Mouse (Mus musculus) kidney, postnatal 0 days (tissue): ENCODE results near the gene Aass. TPM values are rescaled to one million over a fixed set of nuclear protein-coding genes. Genes with fewer than 3 reads are reported as not detected.
"Not testable (repeated sequence)": the region's sequence is repeated elsewhere in the genome, so short reads cannot be mapped to it uniquely, and the experiment has no call there.

Source experiments
- ATAC-seq: fragments of 200-750 bp; cut with Nextera tagmentation; replicated peaks from 2 replicates; pipeline ENCODE4 v1.8.0; 2017; ENCODE audit warnings: low read depth, moderate number of reproducible peaks, moderate TSS enrichment, moderate library complexity; ENCODE audit not compliant: low FRiP score
- DNase-seq: peaks from one replicate; pipeline ENCODE4 v3.0.0-alpha.2; 2016; ENCODE audit warnings: low spot score
- H3K27ac ChIP-seq: fragments of 300-500 bp; sonication (generic); 2 replicates; pipeline ENCODE4 v1.5.1; 2014; ENCODE audit warnings: mild to moderate bottlenecking
- H3K27me3 ChIP-seq: fragments of 300-500 bp; sonication (generic); 2 replicates; pipeline ENCODE4 v1.6.1; 2014; ENCODE audit warnings: low read length, mixed read lengths; ENCODE audit not compliant: insufficient read depth
- H3K36me3 ChIP-seq: fragments of 300-500 bp; sonication (generic); 2 replicates; pipeline ENCODE4 v1.6.1; 2014; ENCODE audit warnings: low read length, mixed read lengths; ENCODE audit not compliant: insufficient read depth
- H3K4me1 ChIP-seq: fragments of 300-500 bp; sonication (generic); replicated peaks from 2 replicates; pipeline ENCODE4 v1.6.1; 2014; ENCODE audit warnings: antibody characterized with exemption, low read length, mixed read lengths; ENCODE audit not compliant: insufficient read depth
- H3K4me2 ChIP-seq: fragments of 300-500 bp; sonication (generic); 2 replicates; pipeline ENCODE4 v1.6.1; 2014; ENCODE audit warnings: mild to moderate bottlenecking, low read length, moderate library complexity, mixed read lengths
- H3K4me3 ChIP-seq: fragments of 300-500 bp; sonication (generic); replicated peaks from 2 replicates; pipeline ENCODE4 v1.5.1; 2014; ENCODE audit warnings: low read depth, low read length
- H3K9ac ChIP-seq: fragments of 300-500 bp; sonication (generic); 2 replicates; pipeline ENCODE4 v1.6.1; 2014; ENCODE audit warnings: low read depth, low read length
- H3K9me3 ChIP-seq: fragments of 300-500 bp; sonication (generic); replicated peaks from 2 replicates; pipeline ENCODE4 v1.6.1; 2016; ENCODE audit warnings: low read length, inconsistent platforms, mixed read lengths
- CTCF ChIP-seq: IDR thresholded peaks from 2 replicates; pipeline ENCODE4 v1.5.1; 2016; ENCODE audit warnings: antibody characterized with exemption, low read depth, mild to moderate bottlenecking, moderate library complexity
- WGBS: fragments of 180-500 bp; shearing (Covaris S2); extraction: QIAGEN DNeasy Blood & Tissue Kit; methylation state at CpG from one replicate; pipeline ENCODE4 v1.1.7; 2014; 5-methylcytosine and 5-hydroxymethylcytosine counted together
- polyA plus RNA-seq: library from polyadenylated mRNA; unstranded; fragments of >200 nt; fragmentation: Nextera tagmentation; extraction: Ambion mirVana; gene quantifications from 2 replicates; pipeline ENCODE4 v1.2.1, GENCODE M21; 2015

Aass gene
- polyA plus RNA-seq, result 1.9 and 2.4 TPM in 2 replicates

DNA sequence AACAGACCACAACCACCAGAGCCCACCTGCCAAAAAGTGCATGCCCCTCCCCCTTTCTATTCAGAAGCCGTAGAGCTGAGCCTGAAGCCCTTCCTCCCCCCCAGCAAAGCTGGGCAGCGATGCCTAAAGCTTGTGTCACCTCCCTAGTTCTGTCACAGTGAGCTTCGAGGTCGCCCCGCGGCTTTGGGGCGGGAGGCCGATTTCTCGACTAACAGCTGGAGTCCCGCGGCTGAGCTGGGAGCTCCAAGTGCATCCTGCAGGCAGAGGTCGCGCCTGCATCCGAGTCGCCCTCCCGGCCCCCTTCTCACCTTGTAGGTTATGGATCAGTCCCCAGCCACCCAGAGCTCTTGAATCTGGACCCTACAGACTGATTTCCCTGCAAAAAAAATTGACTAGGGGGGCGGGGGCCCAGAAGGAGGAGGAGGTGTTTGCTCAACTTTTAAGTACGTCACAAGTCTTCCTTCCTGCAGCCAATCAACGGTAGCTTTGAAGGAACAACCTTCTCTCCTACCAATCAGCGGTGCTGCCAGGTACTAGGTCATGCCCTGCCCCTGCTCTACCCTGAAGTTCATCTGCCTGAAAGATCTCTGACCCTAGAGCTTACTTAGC lies at the start of gene Aass:
Gene Aass, minus strand, starts transcription at position 414 of the 609 bp plus-strand sequence.
- under 1% methylated on average over 20 of the region's 20 CpGs for WGBS
- peak within 1 kb of the TSS; percentile 71 for H3K4me2 ChIP-seq
- peaks cover 6% of the 10 kb centered on the region; the same call in 1 of the 2 replicates for H3K4me1 ChIP-seq
- H3K27me3 ChIP-seq, result no peaks in the 10 kb centered on the region
- DNase-seq (peak; percentile 33), ATAC-seq (peak; percentile 81)
- H3K36me3 ChIP-seq, result no peaks in the 10 kb centered on the region
- H3K9me3 ChIP-seq, result no peaks in the 10 kb centered on the region
- H3K4me3 ChIP-seq, result peak within 1 kb of the TSS; percentile 28
- no peak for TF ChIP-seq CTCF
- no peak within 1 kb of the TSS for H3K27ac ChIP-seq
- H3K9ac ChIP-seq, result 0 out of 2 replicates have a peak within 1 kb of the TSS, but pooled peaks have one; percentile 18

GRCm38 (mm10) chr6:23180096-23180495 lies 47.3 kb upstream of the Aass start:
- H3K4me3 ChIP-seq, result no peak overlapping the region
- H3K36me3 ChIP-seq, result no peaks in the 10 kb centered on the region
- WGBS, result 16% methylated on average over 8 of the region's 8 CpGs
- no peak overlapping the region for H3K4me2 ChIP-seq
- DNase-seq, result peak; percentile 44
- no peak overlapping the region for H3K27ac ChIP-seq
- H3K9ac ChIP-seq, result no peak overlapping the region
- TF ChIP-seq CTCF, result peak; percentile 78
- ATAC-seq, result no peak
- H3K27me3 ChIP-seq, result no peaks in the 10 kb centered on the region
- no peaks in the 10 kb centered on the region for H3K4me1 ChIP-seq
- H3K9me3 ChIP-seq, result no peaks in the 10 kb centered on the region

- not testable (repeated sequence) for DNase-seq, ATAC-seq, H3K36me3 ChIP-seq, H3K9me3 ChIP-seq, H3K9ac ChIP-seq, H3K4me2 ChIP-seq, H3K4me3 ChIP-seq, H3K4me1 ChIP-seq, H3K27ac ChIP-seq, H3K27me3 ChIP-seq
- WGBS, result 54% methylated on average over 1 of the region's 2 CpGs
Observed at GRCm38 (mm10) chr6:23163824-23164223, 31.0 kb upstream of the Aass start.

DNA sequence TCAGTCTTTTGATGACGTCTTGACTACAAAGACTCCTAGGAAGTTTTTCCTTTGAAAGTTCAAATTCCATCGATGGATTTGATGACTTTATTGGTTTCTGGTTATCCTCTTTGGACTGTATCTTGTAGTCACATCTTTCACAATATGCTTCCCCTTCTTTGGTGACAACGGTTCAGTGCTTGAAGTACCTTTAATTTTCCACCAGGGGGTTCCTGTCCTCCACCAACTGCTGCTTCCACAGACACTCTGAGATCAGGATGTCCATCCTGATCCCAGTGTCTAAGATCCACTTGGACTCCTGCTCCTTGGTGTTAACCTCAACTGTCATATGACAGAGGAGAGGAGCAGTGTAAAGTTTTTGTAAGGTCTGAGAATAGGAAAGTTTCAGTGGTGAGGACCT lies 23.6 kb upstream of the Aass start:
- H3K4me1 ChIP-seq, DNase-seq, H3K27me3 ChIP-seq, H3K9me3 ChIP-seq, H3K27ac ChIP-seq, H3K36me3 ChIP-seq, H3K4me3 ChIP-seq, ATAC-seq, H3K4me2 ChIP-seq, H3K9ac ChIP-seq: not testable (repeated sequence)
- 87% methylated on average over 2 of the region's 3 CpGs for WGBS

- no peak for TF ChIP-seq CTCF
- no peak overlapping the region for H3K9ac ChIP-seq
- ATAC-seq (no peak), DNase-seq (no peak)
- H3K27me3 ChIP-seq, result no peaks in the 10 kb centered on the region
- H3K9me3 ChIP-seq, result no peaks in the 10 kb centered on the region
- WGBS, result 94% methylated on average over 2 of the region's 2 CpGs
- no peaks in the 10 kb centered on the region for H3K36me3 ChIP-seq
- H3K4me1 ChIP-seq, result no peaks in the 10 kb centered on the region
- H3K4me3 ChIP-seq, result no peak overlapping the region
- no peak overlapping the region for H3K4me2 ChIP-seq
- no peak overlapping the region for H3K27ac ChIP-seq
Observed at GRCm38 (mm10) chr6:23153112-23153511, 20.3 kb upstream of the Aass start.

GRCm38 (mm10) chr6:23147221-23147620 lies 14.4 kb upstream of the Aass start:
- no peaks in the 10 kb centered on the region for H3K27me3 ChIP-seq
- H3K36me3 ChIP-seq, result no peaks in the 10 kb centered on the region
- no peak overlapping the region for H3K4me3 ChIP-seq
- DNase-seq (no peak), ATAC-seq (no peak)
- no peak overlapping the region for H3K4me2 ChIP-seq
- H3K9me3 ChIP-seq, result no peaks in the 10 kb centered on the region
- no peaks in the 10 kb centered on the region for H3K4me1 ChIP-seq
- TF ChIP-seq CTCF, result no peak
- WGBS, result 85% methylated on average over 2 of the region's 2 CpGs
- H3K27ac ChIP-seq, result no peak overlapping the region
- H3K9ac ChIP-seq, result no peak overlapping the region

GRCm38 (mm10) chr6:23143980-23144379 lies 11.2 kb upstream of the Aass start:
- TF ChIP-seq CTCF, result no peak
- no peaks in the 10 kb centered on the region for H3K36me3 ChIP-seq
- ATAC-seq (no peak), DNase-seq (no peak)
- H3K9me3 ChIP-seq, result no peaks in the 10 kb centered on the region
- H3K4me3 ChIP-seq, result no peak overlapping the region
- H3K4me1 ChIP-seq, result no peaks in the 10 kb centered on the region
- no peak overlapping the region for H3K4me2 ChIP-seq
- H3K27ac ChIP-seq, result no peak overlapping the region
- no peaks in the 10 kb centered on the region for H3K27me3 ChIP-seq
- H3K9ac ChIP-seq, result no peak overlapping the region
